Mouse (Mus musculus) ES-E14 (cell line): ENCODE data around the gene Amer2.

Source experiments
- CHD2 ChIP-seq: IDR thresholded peaks from 2 replicates; pipeline ENCODE4 v1.6.1; 2014; ENCODE audit warnings: mild to moderate bottlenecking, low read depth, low read length, inconsistent platforms
- HCFC1 ChIP-seq: IDR thresholded peaks from 2 replicates; pipeline ENCODE4 v1.6.1; 2012; ENCODE audit warnings: low read length, inconsistent platforms, borderline replicate concordance; ENCODE audit not compliant: insufficient read depth
- ZNF384 ChIP-seq: IDR thresholded peaks from 2 replicates; pipeline ENCODE4 v1.6.1; 2012; ENCODE audit warnings: low read depth, low read length, inconsistent platforms

GRCm38 (mm10) chr14:60424174-60424573 is 51.1 kb downstream of the Amer2 start:
- TF ChIP-seq ZNF384 (no peak), HCFC1 (no peak), CHD2 (no peak)
